Mouse (Mus musculus): ENCODE results near the gene Ccdc182.

DNA sequence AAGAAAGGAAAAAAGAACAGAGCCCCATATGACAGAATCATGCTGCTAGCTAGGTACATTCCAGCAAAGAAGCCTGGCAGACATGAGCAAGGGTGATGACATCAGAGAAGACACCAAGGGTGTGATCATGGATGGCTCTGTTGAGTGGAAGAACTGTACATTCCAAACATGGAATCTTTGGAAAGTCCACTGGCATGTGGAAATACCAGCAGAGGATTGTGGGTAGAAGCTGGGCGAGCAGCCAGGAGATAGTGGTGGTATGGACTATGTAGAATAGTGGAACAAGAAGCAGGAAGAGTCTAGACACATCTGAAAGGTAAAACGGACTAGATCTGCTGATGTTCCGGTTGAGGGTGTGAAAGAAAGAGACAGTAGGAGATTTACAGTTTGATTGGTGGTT is 43.3 kb upstream of the Ccdc182 start:
- no peak for TF ChIP-seq CTCF (IDR thresholded peaks at IDR 0.05; ENCODE audit: control insufficient read depth, insufficient read depth, insufficient read length)
- TF ChIP-seq CEBPB (IDR thresholded peaks at IDR 0.05; ENCODE audit: low read depth), result no peak
- no peak for TF ChIP-seq USF1 (IDR thresholded peaks at IDR 0.05; ENCODE audit: low read depth)
- no peak for TF ChIP-seq MAX (IDR thresholded peaks at IDR 0.05)
- TF ChIP-seq MYOG (IDR thresholded peaks at IDR 0.05; ENCODE audit: control insufficient read depth, extremely low read depth, insufficient read length), result no peak
- no peak for TF ChIP-seq FOSL1 (IDR thresholded peaks at IDR 0.05; ENCODE audit: insufficient read depth, low read length, poor library complexity, severe bottlenecking)
- no peak for TF ChIP-seq MYOD1 (IDR thresholded peaks at IDR 0.05; ENCODE audit: control insufficient read depth, insufficient read length, low read depth)
